Mouse (Mus musculus) intestine, embryonic 15.5 days (tissue): Measurements from ENCODE around the gene Nup210. TPM values are rescaled to one million over a fixed set of nuclear protein-coding genes. Genes with fewer than 3 reads are reported as not detected.
A peak's percentile ranks its signal among the peaks of the same experiment; 100 is the strongest.

Source experiments
- ATAC-seq: fragments of 200-750 bp; cut with Nextera tagmentation; 2 replicates; pipeline ENCODE4 v1.8.0; 2017; ENCODE audit warnings: moderate TSS enrichment, moderate library complexity
- H3K27ac ChIP-seq: fragments of 300-500 bp; sonication (generic); 2 replicates; pipeline ENCODE4 v1.5.1; 2015; ENCODE audit warnings: mild to moderate bottlenecking, inconsistent platforms
- H3K27me3 ChIP-seq: fragments of 300-500 bp; sonication (generic); replicated peaks from 2 replicates; pipeline ENCODE4 v1.6.1; 2015; ENCODE audit warnings: inconsistent platforms
- H3K36me3 ChIP-seq: fragments of 300-500 bp; sonication (generic); 2 replicates; pipeline ENCODE4 v1.6.1; 2015; ENCODE audit warnings: inconsistent platforms
- H3K4me1 ChIP-seq: fragments of 300-500 bp; sonication (generic); replicated peaks from 2 replicates; pipeline ENCODE4 v1.6.1; 2015; ENCODE audit warnings: inconsistent platforms
- H3K4me2 ChIP-seq: fragments of 300-500 bp; sonication (generic); replicated peaks from 2 replicates; pipeline ENCODE4 v1.6.1; 2015; ENCODE audit warnings: mild to moderate bottlenecking, inconsistent platforms
- H3K4me3 ChIP-seq: fragments of 300-500 bp; sonication (generic); replicated peaks from 2 replicates; pipeline ENCODE4 v1.5.1; 2015; ENCODE audit warnings: inconsistent platforms
- H3K9ac ChIP-seq: fragments of 300-500 bp; sonication (generic); 2 replicates; pipeline ENCODE4 v1.6.1; 2015; ENCODE audit warnings: inconsistent platforms
- H3K9me3 ChIP-seq: fragments of 300-500 bp; sonication (generic); 2 replicates; pipeline ENCODE4 v1.6.1; 2016; ENCODE audit warnings: inconsistent platforms
- WGBS: fragments of 180-500 bp; shearing (Covaris S2); methylation state at CpG from one replicate; pipeline ENCODE4 v1.1.7; 2015; 5-methylcytosine and 5-hydroxymethylcytosine counted together
- polyA plus RNA-seq: library from polyadenylated mRNA; unstranded; fragments of >200 nt; fragmentation: Nextera tagmentation; extraction: Ambion mirVana; gene quantifications from 2 replicates; pipeline ENCODE4 v1.2.1, GENCODE M21; 2015

The Nup210 gene
- polyA plus RNA-seq, 1 experiment from 2014 or later, result 18.2 TPM

DNA sequence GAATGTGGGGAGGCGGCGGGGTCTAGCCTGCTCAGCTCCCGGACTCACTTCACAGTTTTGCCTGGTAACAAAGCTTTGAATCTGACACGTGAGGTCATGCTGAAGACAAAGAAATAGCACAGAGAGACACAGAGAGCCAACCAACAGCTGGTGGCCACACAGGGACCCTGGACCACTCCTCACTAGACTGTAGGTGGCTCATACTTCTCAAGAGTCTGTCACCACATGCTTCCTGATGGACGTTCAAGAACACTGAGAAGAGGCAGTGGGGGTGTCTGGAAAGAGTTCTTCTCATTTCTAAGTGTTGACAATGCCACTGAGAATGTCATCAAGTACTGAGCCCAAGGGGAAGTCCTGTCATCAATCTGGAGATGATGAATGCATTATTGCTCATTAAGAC lies 70.4 kb downstream of the Nup210 start:
- H3K27me3 ChIP-seq, result no peaks in the 10 kb centered on the region
- H3K4me1 ChIP-seq, result no peaks in the 10 kb centered on the region
- no peak for ATAC-seq
- no peak overlapping the region for H3K9ac ChIP-seq
- no peak overlapping the region for H3K27ac ChIP-seq
- H3K4me2 ChIP-seq, result no peak overlapping the region
- no peak overlapping the region for H3K4me3 ChIP-seq
- H3K9me3 ChIP-seq, result no peaks in the 10 kb centered on the region
- 88% methylated on average over 5 of the region's 5 CpGs for WGBS
- no peaks in the 10 kb centered on the region for H3K36me3 ChIP-seq

GRCm38 (mm10) chr6:91044628-91045331 lies 71.8 kb downstream of the Nup210 start:
- Histone ChIP-seq H3K9ac (no peak overlapping the region), H3K27me3 (no peaks in the 10 kb centered on the region; the same call in 1 of the 2 replicates), H3K27ac (no peak overlapping the region), H3K4me1 (no peaks in the 10 kb centered on the region), H3K4me2 (no peak overlapping the region), H3K9me3 (no peaks in the 10 kb centered on the region), H3K36me3 (no peaks in the 10 kb centered on the region), H3K4me3 (no peak overlapping the region)
- 41% methylated on average over 6 of the region's 6 CpGs for WGBS
- peak; percentile 71; the same call in 1 of the 2 replicates for ATAC-seq

GRCm38 (mm10) chr6:91041287-91041686 lies 75.3 kb downstream of the Nup210 start:
- H3K36me3 ChIP-seq, result no peaks in the 10 kb centered on the region
- no peaks in the 10 kb centered on the region for H3K4me1 ChIP-seq
- no peak overlapping the region for H3K4me2 ChIP-seq
- no peak for ATAC-seq
- no peak overlapping the region for H3K4me3 ChIP-seq
- H3K27me3 ChIP-seq, result no peaks in the 10 kb centered on the region; the same call in 1 of the 2 replicates
- H3K9me3 ChIP-seq, result no peaks in the 10 kb centered on the region
- WGBS, result 83% methylated on average over 5 of the region's 5 CpGs
- no peak overlapping the region for H3K27ac ChIP-seq
- no peak overlapping the region for H3K9ac ChIP-seq

DNA sequence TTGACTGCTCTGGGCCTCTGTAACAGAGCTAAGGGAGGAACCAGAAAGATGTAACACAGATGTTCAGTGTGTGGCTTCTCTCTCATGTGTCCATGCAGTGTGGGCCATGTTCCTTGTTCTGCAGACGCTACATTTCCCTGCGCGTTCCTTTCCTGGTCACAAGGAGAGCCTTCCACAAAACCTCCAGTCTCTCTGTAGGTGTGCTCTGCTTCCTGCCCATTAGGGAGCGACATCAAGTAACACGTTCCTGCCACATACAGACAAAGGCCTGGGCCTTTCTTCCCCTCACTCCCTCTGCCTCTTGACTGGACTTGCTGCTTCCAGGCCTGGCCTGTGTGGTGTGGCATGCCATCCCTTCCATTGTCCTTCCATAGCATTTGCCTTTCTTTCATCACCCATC lies 88.4 kb downstream of the Nup210 start:
- Histone ChIP-seq H3K36me3 (no peaks in the 10 kb centered on the region), H3K4me1 (no peaks in the 10 kb centered on the region), H3K4me3 (no peak overlapping the region), H3K9me3 (no peaks in the 10 kb centered on the region), H3K9ac (no peak overlapping the region), H3K4me2 (no peak overlapping the region), H3K27ac (no peak overlapping the region), H3K27me3 (no peaks in the 10 kb centered on the region)
- WGBS, result 84% methylated on average over 5 of the region's 5 CpGs
- no peak for ATAC-seq

DNA sequence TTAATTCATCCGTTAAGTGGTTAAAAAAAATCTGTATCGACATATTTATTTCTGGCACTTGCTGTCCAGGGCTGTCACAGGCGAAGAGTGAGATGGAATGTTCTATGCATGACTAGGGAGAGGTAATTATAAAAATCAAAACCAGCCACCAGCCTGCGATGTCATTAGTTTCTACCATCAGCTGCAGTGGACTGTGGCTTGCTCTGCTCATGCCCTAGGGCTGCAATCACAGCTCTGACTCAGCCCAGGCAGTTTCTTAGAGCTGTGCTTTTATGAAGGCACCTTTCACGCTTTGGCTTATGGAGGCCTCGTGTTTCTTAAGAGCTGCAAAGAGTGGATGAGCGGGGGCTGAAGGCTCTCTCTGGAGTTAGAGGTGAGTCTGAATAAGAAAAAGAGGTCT lies 95.8 kb downstream of the Nup210 start:
- H3K4me1 ChIP-seq, result no peaks in the 10 kb centered on the region
- H3K9ac ChIP-seq, result no peak overlapping the region
- no peaks in the 10 kb centered on the region for H3K36me3 ChIP-seq
- no peaks in the 10 kb centered on the region for H3K9me3 ChIP-seq
- WGBS, result 82% methylated on average over 7 of the region's 7 CpGs
- H3K27me3 ChIP-seq, result no peaks in the 10 kb centered on the region
- H3K4me3 ChIP-seq, result no peak overlapping the region
- no peak overlapping the region for H3K4me2 ChIP-seq
- no peak for ATAC-seq
- no peak overlapping the region for H3K27ac ChIP-seq

GRCm38 (mm10) chr6:91016600-91017230 lies 99.9 kb downstream of the Nup210 start:
- 76% methylated on average over 7 of the region's 7 CpGs for WGBS
- no peaks in the 10 kb centered on the region for H3K27me3 ChIP-seq
- ATAC-seq, result no peak
- H3K36me3 ChIP-seq, result no peaks in the 10 kb centered on the region
- H3K9ac ChIP-seq, result no peak overlapping the region
- H3K4me2 ChIP-seq, result no peak overlapping the region
- H3K9me3 ChIP-seq, result no peaks in the 10 kb centered on the region
- H3K4me3 ChIP-seq, result no peak overlapping the region
- no peak overlapping the region for H3K27ac ChIP-seq
- no peaks in the 10 kb centered on the region for H3K4me1 ChIP-seq

GRCm38 (mm10) chr6:91014198-91014958 lies 102.3 kb downstream of the Nup210 start:
- peak; percentile 34; the same call in 1 of the 2 replicates for ATAC-seq
- Histone ChIP-seq H3K27me3 (no peaks in the 10 kb centered on the region), H3K4me2 (no peak overlapping the region), H3K9ac (no peak overlapping the region), H3K9me3 (no peaks in the 10 kb centered on the region), H3K4me3 (no peak overlapping the region), H3K36me3 (no peaks in the 10 kb centered on the region), H3K4me1 (no peaks in the 10 kb centered on the region), H3K27ac (no peak overlapping the region)
- 59% methylated on average over 9 of the region's 9 CpGs for WGBS

DNA sequence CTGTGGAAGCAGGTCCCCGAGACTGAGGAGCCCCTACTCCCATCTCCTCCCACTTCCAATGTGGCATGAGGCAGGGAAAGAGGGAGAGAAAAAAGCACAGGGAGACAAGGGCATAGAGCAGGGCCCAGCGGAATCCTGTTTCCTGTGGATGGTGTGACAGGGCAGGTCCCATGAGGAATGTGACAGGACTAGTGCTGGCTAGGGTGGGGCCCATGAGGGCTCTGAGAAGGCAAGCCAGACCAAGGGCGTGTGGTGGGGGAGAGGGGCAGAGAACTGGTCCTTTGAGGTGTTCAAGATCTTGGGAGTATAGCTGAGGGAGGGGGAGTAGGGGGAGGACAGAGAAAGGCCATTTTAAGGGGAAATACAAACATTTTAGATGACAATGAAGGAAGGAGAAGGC lies 104.2 kb downstream of the Nup210 start:
- Histone ChIP-seq H3K4me3 (no peak overlapping the region), H3K9me3 (no peaks in the 10 kb centered on the region), H3K4me2 (no peak overlapping the region), H3K4me1 (no peaks in the 10 kb centered on the region), H3K9ac (no peak overlapping the region), H3K36me3 (no peaks in the 10 kb centered on the region), H3K27ac (no peak overlapping the region), H3K27me3 (no peaks in the 10 kb centered on the region)
- peak; percentile 57 for ATAC-seq
- 69% methylated on average over 3 of the region's 3 CpGs for WGBS

DNA sequence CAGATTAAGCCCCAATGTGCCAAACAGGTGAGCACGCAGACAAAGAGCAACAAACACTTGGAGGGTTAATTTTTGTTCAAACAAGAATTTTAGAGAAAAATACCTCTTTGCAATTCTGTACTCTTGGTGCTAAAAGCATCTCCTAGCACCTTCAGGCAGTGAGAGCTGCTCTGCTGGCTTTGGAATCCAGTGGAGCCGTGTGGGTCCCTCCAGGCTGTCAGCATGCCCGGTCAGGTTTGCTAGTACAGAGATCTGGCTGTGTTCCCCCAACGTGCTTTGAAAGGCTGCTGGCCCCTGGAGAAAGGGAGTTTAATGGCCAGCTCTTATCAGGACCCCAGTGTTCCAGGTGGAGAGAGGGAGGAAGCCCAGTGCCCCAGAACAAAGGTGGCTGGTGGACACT lies 105.1 kb downstream of the Nup210 start:
- no peak for ATAC-seq
- H3K9me3 ChIP-seq, result no peaks in the 10 kb centered on the region
- H3K4me2 ChIP-seq, result no peak overlapping the region
- H3K36me3 ChIP-seq, result no peaks in the 10 kb centered on the region
- no peak overlapping the region for H3K4me3 ChIP-seq
- WGBS, result 54% methylated on average over 4 of the region's 4 CpGs
- no peaks in the 10 kb centered on the region for H3K4me1 ChIP-seq
- no peak overlapping the region for H3K27ac ChIP-seq
- H3K27me3 ChIP-seq, result no peaks in the 10 kb centered on the region
- H3K9ac ChIP-seq, result no peak overlapping the region

GRCm38 (mm10) chr6:91008284-91008830 lies 108.3 kb downstream of the Nup210 start:
- Histone ChIP-seq H3K4me2 (no peak overlapping the region), H3K27me3 (no peaks in the 10 kb centered on the region), H3K4me1 (no peaks in the 10 kb centered on the region), H3K9me3 (no peaks in the 10 kb centered on the region), H3K36me3 (no peaks in the 10 kb centered on the region), H3K9ac (no peak overlapping the region), H3K4me3 (no peak overlapping the region), H3K27ac (no peak overlapping the region)
- no peak for ATAC-seq
- WGBS, result 88% methylated on average over 3 of the region's 3 CpGs

DNA sequence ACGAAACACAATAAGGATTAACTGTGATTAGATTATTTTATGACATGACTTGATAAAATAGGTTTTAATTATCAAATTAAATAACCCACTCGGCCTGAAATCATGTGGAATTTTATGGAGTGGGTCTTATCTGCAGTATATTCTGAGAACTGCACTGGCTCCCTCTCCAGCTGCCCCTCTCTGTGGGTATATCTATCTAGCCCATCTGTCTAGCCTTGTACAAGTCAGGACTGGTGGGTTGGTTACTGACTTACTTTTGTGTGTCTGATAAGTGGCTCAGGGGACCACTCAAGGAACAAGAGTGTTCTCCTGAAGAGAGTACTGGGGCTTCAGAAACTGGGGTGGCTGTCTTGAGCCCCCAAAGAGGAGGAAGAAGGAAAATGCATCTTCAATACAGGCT lies 109.4 kb downstream of the Nup210 start:
- Histone ChIP-seq H3K9me3 (no peaks in the 10 kb centered on the region), H3K9ac (no peak overlapping the region), H3K4me1 (no peaks in the 10 kb centered on the region), H3K4me3 (no peak overlapping the region), H3K36me3 (no peaks in the 10 kb centered on the region), H3K27ac (no peak overlapping the region), H3K27me3 (no peaks in the 10 kb centered on the region), H3K4me2 (no peak overlapping the region)
- no peak for ATAC-seq
- WGBS, result 62% methylated on average over 2 of the region's 2 CpGs

DNA sequence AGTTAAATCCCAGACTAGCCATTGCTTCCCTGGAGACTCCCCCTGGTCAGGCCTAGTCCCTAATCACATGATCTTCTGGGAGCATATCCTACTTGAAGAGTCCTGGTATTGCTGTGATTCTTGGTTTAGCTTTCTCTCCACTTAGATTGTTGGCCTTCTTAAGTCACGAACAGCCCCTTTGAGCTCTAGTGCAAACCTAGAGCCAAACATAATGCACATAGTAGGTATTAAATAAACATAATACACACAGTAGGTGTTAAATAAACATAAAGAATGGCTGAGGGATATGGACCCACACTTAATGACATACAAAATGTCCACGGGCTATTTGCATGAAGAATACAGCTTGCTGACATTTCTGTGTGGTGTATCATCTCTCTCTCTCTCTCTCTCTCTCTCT lies 112.5 kb downstream of the Nup210 start:
- no peak overlapping the region for H3K4me2 ChIP-seq
- H3K4me1 ChIP-seq, result peaks cover 10% of the 10 kb centered on the region; the same call in 1 of the 2 replicates
- no peaks in the 10 kb centered on the region for H3K9me3 ChIP-seq
- 83% methylated on average over 2 of the region's 2 CpGs for WGBS
- H3K9ac ChIP-seq, result no peak overlapping the region
- ATAC-seq, result no peak
- H3K27ac ChIP-seq, result no peak overlapping the region
- H3K27me3 ChIP-seq, result no peaks in the 10 kb centered on the region
- H3K36me3 ChIP-seq, result no peaks in the 10 kb centered on the region
- no peak overlapping the region for H3K4me3 ChIP-seq
